Mouse (Mus musculus) CD4-positive, CD25-positive, alpha-beta regulatory T cell (primary cell): Measurements from ENCODE around the gene C1qtnf5. TPM values are rescaled to one million over a fixed set of nuclear protein-coding genes. Genes with fewer than 3 reads are reported as not detected.

ENCODE experiments used
- polyA plus RNA-seq: library from polyadenylated mRNA; unstranded; fragments of 100-300 nt; shearing (Covaris generic); gene quantifications from one replicate; pipeline ENCODE4 v1.2.1, GENCODE M21; 2017

Gene C1qtnf5
- polyA plus RNA-seq: not detected

DNA sequence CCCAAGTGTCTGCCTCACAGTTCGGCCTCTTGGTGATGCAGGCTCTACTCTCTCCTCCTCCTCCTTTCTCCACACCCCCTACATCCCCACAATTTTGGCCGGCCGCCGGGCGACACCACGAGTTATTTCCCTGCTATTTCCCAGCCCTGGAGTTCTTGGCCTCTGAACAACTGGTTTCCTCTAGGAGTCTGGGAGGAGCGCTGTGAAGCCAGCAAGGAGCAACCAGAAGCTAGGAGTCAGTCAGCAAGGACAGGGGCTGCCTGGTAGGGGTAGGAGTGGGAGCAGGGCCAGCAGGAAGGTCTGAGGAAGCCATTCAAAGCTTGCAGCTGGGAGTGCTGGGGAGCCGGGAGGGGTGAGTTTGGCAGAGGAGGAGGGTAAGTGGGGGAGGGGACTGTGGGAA lies at the start of gene C1qtnf5:
C1qtnf5 (plus strand) TSS at position 136 of the 400 bp plus-strand sequence.

DNA sequence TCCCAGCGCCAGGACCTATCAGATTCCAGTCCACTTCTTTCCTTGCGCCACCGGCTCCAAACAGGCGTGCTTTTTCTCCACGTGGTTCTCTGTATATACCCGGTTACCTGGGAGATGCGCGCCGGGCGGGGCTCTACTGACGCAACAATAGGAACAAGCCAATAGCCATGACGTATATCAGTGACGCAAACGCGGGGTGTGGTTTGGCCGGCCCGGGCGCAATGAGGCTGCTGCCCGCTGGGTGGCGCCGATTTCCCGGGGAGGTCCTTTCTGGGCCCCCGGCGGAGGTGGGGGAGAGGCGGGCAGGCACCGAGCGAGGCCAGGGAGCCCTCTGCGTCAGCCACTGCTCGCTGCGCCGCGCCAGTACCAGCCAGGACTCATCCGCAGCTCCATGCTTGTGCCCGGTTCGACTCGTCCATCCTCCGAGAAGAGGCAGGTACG lies 40.2 kb upstream of the C1qtnf5 start, which contains the start of gene Usp2:
Usp2 (plus strand) TSS at position 237 of the 441 bp plus-strand sequence.

GRCm38 (mm10) chr9:44101490-44101889 lies 5.6 kb upstream of the C1qtnf5 start, which contains the start of gene Mfrp:
Gene Mfrp (plus strand): TSS chr9:44101729.

DNA sequence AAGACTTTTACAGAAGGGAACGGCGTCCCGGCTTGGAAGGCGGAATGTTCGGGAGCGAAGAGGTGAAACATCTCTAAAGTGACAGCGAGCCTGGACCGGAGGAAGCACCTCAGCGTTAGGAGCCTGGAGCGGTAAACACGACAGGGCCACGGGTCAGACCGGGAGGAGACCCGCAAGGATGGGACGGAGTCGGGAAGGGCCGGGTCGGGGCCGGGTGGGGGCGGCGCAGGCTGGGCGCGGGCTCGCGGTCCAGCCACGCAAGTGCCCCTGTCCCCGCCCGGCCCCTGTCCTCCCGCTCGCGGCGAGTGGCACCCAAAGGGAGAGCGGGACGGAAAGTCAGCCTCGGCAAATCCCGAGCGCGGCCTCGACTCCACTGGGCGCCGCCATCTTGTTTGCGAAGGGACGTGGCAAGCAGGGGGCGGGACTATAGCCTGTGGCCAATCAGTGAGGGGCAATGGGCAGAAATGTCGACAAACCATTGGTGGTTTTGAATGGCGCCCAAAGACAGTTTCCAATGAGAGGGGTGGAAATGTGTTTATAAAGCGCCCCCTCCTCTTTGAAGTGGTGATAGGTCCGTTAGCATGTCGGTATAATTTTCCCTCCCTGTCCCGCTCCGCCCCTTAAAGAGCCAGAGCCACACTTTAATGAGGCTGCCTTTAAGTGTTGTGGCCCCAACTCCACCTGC lies 6.2 kb downstream of the C1qtnf5 start, which contains the start of the genes Gm49380 and Rnf26:
Gm49380 (minus strand) TSS at position 396 of the 685 bp plus-strand sequence.
Rnf26 (minus strand) TSS at position 413 of the 685 bp plus-strand sequence.

GRCm38 (mm10) chr9:44134101-44134850 lies 27.2 kb downstream of the C1qtnf5 start, which contains the start of gene Mcam:
Gene Mcam (plus strand): TSS chr9:44134469.

Other genes with a start within 250 kb of the C1qtnf5 start
- 116 TPM for gene Thy1, start 63.9 kb upstream of the C1qtnf5 start, polyA plus RNA-seq
- gene Usp2, start 40.2 kb upstream of the C1qtnf5 start, polyA plus RNA-seq: 5.4 TPM
- not detected for gene Mfrp, start 5.5 kb upstream of the C1qtnf5 start, polyA plus RNA-seq
- 0.08 TPM for gene Gm49380, start 6.3 kb downstream of the C1qtnf5 start, polyA plus RNA-seq
- 30.0 TPM for gene Rnf26, start 6.3 kb downstream of the C1qtnf5 start, polyA plus RNA-seq
- 0.35 TPM for gene Mcam, start 27.2 kb downstream of the C1qtnf5 start, polyA plus RNA-seq
- 47.6 TPM for gene Cbl, start 126.8 kb downstream of the C1qtnf5 start, polyA plus RNA-seq
- not detected for gene Ccdc153, start 133.4 kb downstream of the C1qtnf5 start, polyA plus RNA-seq
- not detected for gene Pdzd3, start 144.2 kb downstream of the C1qtnf5 start, polyA plus RNA-seq
- gene Nlrx1, start 161.4 kb downstream of the C1qtnf5 start, polyA plus RNA-seq: 11.3 TPM
- not detected for gene Abcg4, start 181.4 kb downstream of the C1qtnf5 start, polyA plus RNA-seq
- gene Hinfp, start 198.4 kb downstream of the C1qtnf5 start, polyA plus RNA-seq: 27.3 TPM
- gene C2cd2l, start 213.0 kb downstream of the C1qtnf5 start, polyA plus RNA-seq: 17.6 TPM
- 18.8 TPM for gene Dpagt1, start 218.8 kb downstream of the C1qtnf5 start, polyA plus RNA-seq
- gene H2afx, start 227.4 kb downstream of the C1qtnf5 start, polyA plus RNA-seq: 66.8 TPM
- 37.2 TPM for gene Hmbs, start 237.0 kb downstream of the C1qtnf5 start, polyA plus RNA-seq